Mouse (Mus musculus) G1E (cell line): ENCODE measurements at regions not wholly inside any gene's neighbourhood (a gene's known extent, or its start where the extent isn't known, plus 50 kb on each side); places are given as distances from the start of the nearest gene placed in this dataset.

Experiments
- ATAC-seq: 2 replicates; pipeline ENCODE4 v1.8.0; 2016; ENCODE audit warnings: mild to moderate bottlenecking; ENCODE audit not compliant: insufficient number of reproducible peaks, poor library complexity, low FRiP score, severe bottlenecking; ENCODE audit errors: extremely low read depth
- DNase-seq: peaks from one replicate; pipeline ENCODE4 v3.0.0; 2012; ENCODE audit warnings: low spot score
- H3K27me3 ChIP-seq: 2 replicates; pipeline ENCODE4 v1.6.1; 2012; ENCODE audit warnings: mild to moderate bottlenecking, low read length, inconsistent platforms; ENCODE audit not compliant: insufficient read depth
- H3K36me3 ChIP-seq: replicated peaks from 2 replicates; pipeline ENCODE3; 2012; ENCODE audit warnings: mild to moderate bottlenecking, inconsistent platforms
- H3K4me1 ChIP-seq: 2 replicates; pipeline ENCODE4 v1.6.1; 2012; ENCODE audit warnings: low read depth, low read length, inconsistent platforms, mixed read lengths; ENCODE audit not compliant: insufficient read depth
- H3K4me3 ChIP-seq: 2 replicates; pipeline ENCODE4 v1.5.1; 2012; ENCODE audit warnings: low read depth, mild to moderate bottlenecking, inconsistent platforms, low read length, moderate library complexity, mixed read lengths
- H3K9me3 ChIP-seq: replicated peaks from 2 replicates; pipeline ENCODE4 v1.6.1; 2012; ENCODE audit warnings: inconsistent platforms
- CTCF ChIP-seq: IDR thresholded peaks from 2 replicates; pipeline ENCODE4 v1.5.1; 2012; ENCODE audit warnings: low read depth, low read length, inconsistent platforms, mixed read lengths
- GATA1 ChIP-seq: IDR thresholded peaks from 2 replicates; pipeline ENCODE4 v1.6.1; 2012; ENCODE audit warnings: borderline replicate concordance, low read length, inconsistent platforms, mixed read lengths
- GATA2 ChIP-seq: IDR thresholded peaks from 2 replicates; pipeline ENCODE4 v1.6.1; 2012; ENCODE audit warnings: low read depth, low read length, inconsistent platforms, borderline replicate concordance
- POLR2AphosphoS5 ChIP-seq: IDR thresholded peaks from 2 replicates; pipeline ENCODE4 v1.6.1; 2012; ENCODE audit warnings: low read depth, low read length, inconsistent platforms; ENCODE audit not compliant: insufficient replicate concordance
- TAL1 ChIP-seq: conservative IDR thresholded peaks from 2 replicates; pipeline ENCODE4 v1.6.1; 2012; ENCODE audit warnings: low read depth, low read length, inconsistent platforms, mixed read lengths

GRCm38 (mm10) chr5:91892338-91892737 is 70.5 kb downstream of the Rchy1 start:
- H3K27me3 ChIP-seq: peaks cover 3% of the 10 kb centered on the region
- ATAC-seq: no peak
- no peaks in the 10 kb centered on the region for H3K4me1 ChIP-seq
- H3K9me3 ChIP-seq: no peaks in the 10 kb centered on the region
- H3K4me3 ChIP-seq: no peak overlapping the region
- no peak for DNase-seq
- no peaks in the 10 kb centered on the region for H3K36me3 ChIP-seq
- TF ChIP-seq GATA2 (no peak), GATA1 (no peak), TAL1 (no peak), CTCF (no peak), POLR2AphosphoS5 (no peak)

- no peak for DNase-seq
- Histone ChIP-seq H3K4me1 (no peaks in the 10 kb centered on the region), H3K9me3 (no peaks in the 10 kb centered on the region), H3K4me3 (no peak overlapping the region), H3K27me3 (peaks cover 7% of the 10 kb centered on the region; the same call in 1 of the 2 replicates), H3K36me3 (no peaks in the 10 kb centered on the region)
- TF ChIP-seq POLR2AphosphoS5 (no peak), GATA2 (no peak), CTCF (no peak), GATA1 (no peak), TAL1 (no peak)
- ATAC-seq: no peak
Measured at GRCm38 (mm10) chr5:91881771-91882170, 81.1 kb downstream of the Rchy1 start.

GRCm38 (mm10) chr5:91880231-91880630 is 82.6 kb downstream of the Rchy1 start:
- TF ChIP-seq CTCF (no peak), TAL1 (no peak), POLR2AphosphoS5 (no peak), GATA1 (no peak), GATA2 (no peak)
- ATAC-seq: no peak
- Histone ChIP-seq H3K4me3 (no peak overlapping the region), H3K4me1 (no peaks in the 10 kb centered on the region), H3K27me3 (0 out of 2 replicates have a peak, but pooled peaks cover 2% of the 10 kb centered on the region), H3K9me3 (no peaks in the 10 kb centered on the region), H3K36me3 (no peaks in the 10 kb centered on the region)
- no peak for DNase-seq

- ATAC-seq (no peak), DNase-seq (no peak)
- no peaks in the 10 kb centered on the region for H3K4me1 ChIP-seq
- TF ChIP-seq TAL1: no peak
- no peak for TF ChIP-seq GATA1
- TF ChIP-seq GATA2: no peak
- no peak for TF ChIP-seq CTCF
- TF ChIP-seq POLR2AphosphoS5: no peak
- H3K4me3 ChIP-seq: no peak overlapping the region
- H3K36me3 ChIP-seq: no peaks in the 10 kb centered on the region
- no peaks in the 10 kb centered on the region for H3K9me3 ChIP-seq
- 0 out of 2 replicates have a peak, but pooled peaks cover 2% of the 10 kb centered on the region for H3K27me3 ChIP-seq
Measured at GRCm38 (mm10) chr5:91878627-91879026, 84.2 kb downstream of the Rchy1 start.

- no peak for ATAC-seq
- Histone ChIP-seq H3K36me3 (no peaks in the 10 kb centered on the region), H3K27me3 (0 out of 2 replicates have a peak, but pooled peaks cover 2% of the 10 kb centered on the region), H3K4me1 (no peaks in the 10 kb centered on the region), H3K4me3 (no peak overlapping the region), H3K9me3 (no peaks in the 10 kb centered on the region)
- TF ChIP-seq CTCF (no peak), POLR2AphosphoS5 (no peak), GATA2 (no peak), TAL1 (no peak), GATA1 (no peak)
- no peak for DNase-seq
Measured at GRCm38 (mm10) chr5:91876682-91877031, 86.2 kb downstream of the Rchy1 start.

GRCm38 (mm10) chr5:91875875-91876681 is 86.8 kb downstream of the Rchy1 start:
- Histone ChIP-seq H3K36me3 (no peaks in the 10 kb centered on the region), H3K4me3 (no peak overlapping the region), H3K27me3 (0 out of 2 replicates have a peak, but pooled peaks cover 1% of the 10 kb centered on the region), H3K9me3 (no peaks in the 10 kb centered on the region), H3K4me1 (no peaks in the 10 kb centered on the region)
- DNase-seq (no peak), ATAC-seq (no peak)
- TF ChIP-seq CTCF: no peak
- TF ChIP-seq TAL1: no peak
- no peak for TF ChIP-seq GATA2
- no peak for TF ChIP-seq POLR2AphosphoS5
- TF ChIP-seq GATA1: no peak
